Mouse (Mus musculus) layer of hippocampus, postnatal 25 days (tissue): Measurements from ENCODE around the gene Evx2. TPM values are rescaled to one million over a fixed set of nuclear protein-coding genes. Genes with fewer than 3 reads are reported as not detected.

Experiments
- DNase-seq, 2 experiments: peaks; one replicate each; pipeline ENCODE4 v3.0.0; 2022; ENCODE audit warnings: mixed read lengths in 2 of 2, low spot score in 1 of 2; ENCODE audit errors: extremely low spot score in 1 of 2
- total RNA-seq, 2 experiments: library from RNA; stranded (reverse); gene quantifications; 2 replicates each; pipeline ENCODE4 v1.2.3; 2021

The Evx2 gene
- total RNA-seq, 2 experiments from 2014 or later = not detected

- no peak for DNase-seq
These were observed 9.2 kb upstream of the Evx2 start for GRCm38 (mm10) chr2:74668370-74669229.

DNA sequence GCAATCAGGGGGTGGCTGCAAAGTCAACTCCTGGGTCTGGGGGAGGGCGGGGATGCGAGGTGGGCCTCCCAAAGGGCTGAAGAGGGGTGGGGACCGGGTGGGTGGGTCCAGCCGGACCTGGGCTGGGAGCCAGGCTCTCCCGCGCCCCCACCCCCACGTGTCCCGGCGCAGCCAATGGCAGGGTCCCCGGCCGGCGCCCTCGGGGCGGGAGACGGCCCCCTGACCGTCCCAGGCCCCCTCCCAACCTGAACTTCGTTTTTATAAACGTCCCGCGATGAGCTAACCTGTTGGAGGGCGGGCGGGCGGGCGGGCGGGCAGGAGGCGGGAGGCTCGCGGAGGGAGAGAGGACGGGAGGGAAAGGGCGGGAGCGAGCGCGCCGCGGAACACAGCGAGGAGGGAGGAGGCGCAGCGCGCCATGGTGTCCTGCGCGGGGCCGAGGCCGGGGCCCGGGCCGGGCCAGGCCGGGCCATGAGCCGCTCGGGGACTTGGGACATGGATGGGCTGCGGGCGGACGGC is 8.5 kb upstream of the Evx2 start, which contains the start of gene Hoxd13:
TSS of gene Hoxd13 (plus strand) at position 469 of the 516 bp plus-strand sequence.
- no peak for DNase-seq

GRCm38 (mm10) chr2:74667191-74667841 is 8.0 kb upstream of the Evx2 start:
- DNase-seq = no peak

GRCm38 (mm10) chr2:74666411-74666810 is 7.1 kb upstream of the Evx2 start:
- DNase-seq = no peak

DNA sequence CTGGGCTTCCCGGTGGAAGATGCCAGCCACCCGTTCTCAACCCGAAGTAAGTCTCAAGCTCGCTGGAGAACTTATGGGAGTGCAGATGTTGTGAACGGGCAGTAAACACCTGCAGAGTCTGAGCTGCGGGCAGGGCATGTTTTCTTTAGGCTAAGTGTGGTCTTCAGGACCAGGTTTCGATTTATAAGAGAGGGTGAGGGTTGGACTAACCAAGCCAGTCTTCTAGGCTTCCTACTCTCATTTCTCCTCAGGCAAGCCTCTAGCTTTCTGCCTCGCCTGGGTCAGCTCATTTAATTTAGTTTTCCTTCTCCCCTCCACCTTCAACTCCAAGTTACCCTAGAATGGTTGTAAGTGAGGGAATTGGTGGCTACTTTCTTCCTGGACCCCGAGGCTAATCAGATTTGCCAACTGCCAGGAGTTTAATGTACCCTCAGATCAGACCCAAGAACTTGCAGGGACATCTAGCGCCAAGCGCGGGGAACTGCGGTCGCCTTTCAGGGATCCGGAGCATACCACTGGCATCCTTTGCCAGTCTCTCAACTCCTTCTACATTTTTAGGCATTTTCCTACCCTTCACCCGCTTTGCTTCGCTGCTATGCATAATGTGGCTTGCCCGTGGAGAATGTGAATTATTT is 4.1 kb upstream of the Evx2 start:
- peak in 1 of 2 experiments; percentile 62 for DNase-seq

DNA sequence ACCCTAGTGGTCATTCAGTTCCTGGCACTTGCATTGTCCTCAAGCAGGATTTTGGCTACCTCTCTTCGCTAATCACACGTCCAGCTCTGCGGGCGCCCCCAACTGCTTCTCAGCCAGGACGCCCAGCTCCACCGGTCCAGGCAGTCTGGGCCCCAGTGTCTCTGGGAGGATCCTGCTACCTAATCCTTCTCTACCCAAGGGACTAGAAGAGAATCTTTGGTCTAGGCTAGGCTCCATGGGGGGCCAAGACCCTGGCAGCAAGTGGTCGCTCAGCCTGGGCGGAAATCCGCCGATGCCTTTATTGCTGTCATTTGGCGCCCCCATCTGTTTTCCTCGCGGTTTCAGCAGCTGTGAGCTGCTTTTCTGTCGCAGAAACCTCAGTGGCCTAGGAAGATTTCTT is 2.3 kb upstream of the Evx2 start:
- peak in 1 of 2 experiments; percentile 61 for DNase-seq

GRCm38 (mm10) chr2:74660421-74661375 is 1.3 kb upstream of the Evx2 start:
- DNase-seq = no peak

GRCm38 (mm10) chr2:74658667-74659371 is 538 bp downstream of the Evx2 start:
- DNase-seq = no peak

DNA sequence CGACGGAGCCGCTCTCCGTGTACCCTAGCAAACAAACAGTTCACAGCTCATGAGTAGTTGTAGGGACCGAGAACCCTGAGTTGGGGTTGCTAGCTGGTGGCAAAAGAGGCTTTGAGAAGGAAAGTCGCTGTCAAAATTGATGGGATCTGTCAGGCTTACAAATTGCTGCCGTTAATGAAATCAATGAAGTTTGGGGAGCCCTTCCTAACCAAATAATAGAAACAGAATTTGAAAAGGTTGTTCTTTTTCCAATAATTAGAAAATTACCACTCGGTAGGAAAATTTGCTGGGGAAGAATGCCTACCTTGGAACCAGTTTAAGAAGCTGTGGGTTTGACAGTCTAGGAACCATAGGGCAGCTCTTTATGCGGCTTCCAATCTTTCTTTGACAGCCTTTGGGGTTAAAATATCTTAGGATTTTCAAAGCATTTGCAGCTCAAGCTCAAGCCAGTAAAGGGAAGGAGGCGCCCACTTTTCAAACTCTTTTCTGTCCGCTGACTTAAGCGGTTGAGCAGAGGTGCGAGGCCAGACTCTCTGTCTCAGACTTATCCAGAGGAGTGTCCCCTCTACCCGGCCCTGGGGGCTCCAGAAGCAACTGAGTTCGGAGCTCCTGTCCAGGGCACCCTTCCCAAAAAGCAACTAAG is 1.2 kb downstream of the Evx2 start:
- DNase-seq = no peak

DNA sequence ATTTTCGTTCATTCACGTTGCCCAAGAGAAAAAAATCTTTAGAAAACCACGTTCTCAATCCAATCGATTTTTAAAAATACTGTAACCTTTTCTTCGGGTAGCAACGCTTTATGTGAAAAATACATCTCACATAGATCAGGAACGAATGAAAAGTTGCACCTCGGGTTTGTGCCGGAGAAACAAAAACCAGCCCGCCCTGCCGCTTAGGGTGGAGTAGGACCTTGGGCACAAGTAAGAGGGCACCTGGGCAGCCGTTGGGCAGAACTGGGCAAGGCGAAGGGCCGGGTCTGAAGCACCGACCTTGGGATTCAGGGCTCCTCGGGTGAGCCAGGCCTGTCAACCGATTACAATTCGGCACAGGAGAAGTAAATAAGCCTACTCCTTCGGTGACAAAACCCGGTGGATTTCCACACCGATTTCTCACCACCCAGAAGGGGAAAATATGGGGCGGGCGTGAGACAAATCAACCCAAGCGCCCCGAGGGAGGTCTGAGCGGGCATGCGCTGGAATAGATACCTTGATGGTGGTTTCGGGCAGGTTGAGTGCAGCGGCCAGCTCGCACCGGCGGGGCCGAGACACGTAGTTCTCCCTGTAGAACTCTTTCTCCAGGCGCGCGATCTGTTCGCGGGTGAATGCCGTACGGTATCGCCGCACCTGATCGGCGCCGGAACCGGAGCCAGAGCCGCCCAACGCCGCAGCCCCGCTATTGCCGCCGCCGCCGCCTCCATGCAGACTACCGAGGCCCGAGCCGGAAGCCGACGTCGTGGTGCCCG is 1.9 kb downstream of the Evx2 start:
- DNase-seq = no peak

- no peak for DNase-seq
These were observed 2.7 kb downstream of the Evx2 start for GRCm38 (mm10) chr2:74656632-74657021.

DNA sequence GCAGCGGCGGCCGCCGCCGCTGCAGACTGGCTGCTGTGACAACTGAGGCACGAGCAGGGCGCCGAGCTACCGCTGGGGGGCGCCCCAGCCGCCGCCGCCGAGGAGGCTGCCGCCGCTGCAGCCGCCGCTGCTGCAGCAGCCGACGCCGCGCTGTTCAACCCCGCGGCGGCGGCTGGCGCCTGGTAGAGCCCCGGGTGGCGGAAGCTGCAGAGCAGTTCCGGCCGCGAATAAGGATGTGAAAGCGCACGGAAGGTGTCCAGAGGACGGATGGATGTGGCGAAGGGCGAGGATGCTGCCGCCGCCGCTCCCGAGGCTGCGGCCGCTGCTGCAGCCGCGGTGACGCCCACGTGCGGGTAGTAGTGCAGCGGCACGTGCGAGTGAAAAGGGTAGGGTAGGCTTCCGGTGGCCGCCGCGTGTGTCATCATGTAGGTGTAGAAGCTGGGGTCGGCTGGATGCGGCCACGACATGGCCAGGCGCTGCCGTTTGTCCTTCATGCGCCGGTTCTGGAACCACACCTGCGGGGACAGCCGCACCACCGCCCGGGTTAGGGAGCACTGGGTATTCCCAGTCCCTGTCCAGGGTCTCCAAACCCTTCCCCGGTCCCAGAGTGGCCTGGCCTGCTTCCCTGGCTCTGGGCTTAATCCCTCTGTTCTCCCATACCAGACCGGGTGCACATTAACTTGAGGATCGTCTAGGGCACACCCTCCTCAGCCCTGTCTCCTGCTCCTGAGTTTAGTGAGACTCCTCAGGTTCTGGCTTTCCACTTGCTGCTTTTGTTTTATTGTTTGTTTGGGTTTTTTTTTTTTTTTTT is 3.3 kb downstream of the Evx2 start:
- no peak for DNase-seq

DNA sequence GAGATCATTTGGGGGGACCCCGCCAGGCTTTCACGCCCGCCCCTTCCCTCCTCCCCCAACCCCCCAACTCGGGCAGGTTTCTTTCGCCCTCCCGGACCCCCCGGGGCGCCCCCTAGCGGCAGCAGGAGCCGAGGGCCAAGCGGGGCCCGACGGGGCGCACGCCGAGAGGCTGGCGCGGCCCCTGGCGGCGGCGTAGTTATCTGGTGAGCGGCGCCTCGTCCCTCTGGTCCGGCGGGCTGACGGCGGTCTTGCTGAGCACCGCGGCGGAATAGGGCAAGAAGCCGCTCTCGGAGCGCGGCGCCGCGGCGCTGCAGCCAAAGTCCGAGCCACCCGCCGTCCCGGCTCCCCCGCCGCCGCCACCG is 4.0 kb downstream of the Evx2 start:
- DNase-seq = no peak

DNA sequence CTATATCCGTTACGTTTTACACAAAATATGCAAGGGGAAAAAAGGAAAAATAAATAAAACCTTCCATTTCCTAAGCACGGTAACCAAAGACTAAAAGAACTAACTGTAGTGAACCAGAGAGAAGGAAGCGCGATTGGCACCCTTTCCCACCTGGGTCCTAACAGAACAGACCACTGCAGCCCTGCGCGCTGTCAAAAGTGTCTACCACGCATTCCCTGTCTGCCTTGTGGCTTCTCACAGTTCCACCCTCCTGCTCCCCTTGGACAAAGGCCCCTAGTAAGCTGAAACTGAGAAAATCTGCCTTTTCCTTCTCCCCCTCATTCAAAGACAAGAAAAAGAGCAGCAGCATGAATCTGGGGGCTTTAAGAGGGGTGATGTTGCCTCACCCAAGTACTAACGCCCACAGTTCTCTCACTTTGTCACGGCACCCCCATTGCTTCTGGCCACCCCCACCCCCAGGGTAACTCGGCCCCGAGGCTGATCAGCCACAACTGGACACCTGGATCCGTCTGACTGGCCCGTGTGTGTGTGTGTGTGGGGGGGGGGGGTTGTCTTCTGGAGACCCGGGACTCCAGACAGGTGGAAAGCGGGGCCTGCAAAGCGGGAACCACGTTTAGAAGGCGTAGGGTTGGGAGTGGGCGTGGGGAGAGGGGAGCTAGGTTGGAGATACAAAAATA is 4.5 kb downstream of the Evx2 start:
- no peak for DNase-seq

- DNase-seq = no peak
These were observed 5.4 kb downstream of the Evx2 start for GRCm38 (mm10) chr2:74653781-74654535.

DNA sequence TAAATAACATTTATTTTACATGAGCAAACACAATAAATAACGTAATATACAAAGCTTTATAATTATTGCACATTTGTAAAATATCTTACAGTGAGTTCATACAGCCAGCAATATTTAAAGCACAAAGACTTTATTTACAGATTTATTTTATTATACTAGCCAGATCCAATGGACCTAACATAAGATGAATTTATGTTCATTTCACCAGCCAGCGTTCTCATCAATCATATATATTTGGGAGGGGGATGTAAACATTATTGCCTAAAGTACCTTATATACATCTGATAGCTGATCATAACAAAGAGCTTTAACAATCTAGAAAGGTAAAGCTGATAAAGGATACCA is 6.4 kb downstream of the Evx2 start:
- no peak for DNase-seq
